Mouse (Mus musculus) small intestine, adult 2 months (tissue): ENCODE results near the gene St6galnac1.

Experiments used
- CTCF ChIP-seq: fragments of 200-500 bp; IDR thresholded peaks from 2 replicates; pipeline ENCODE4 v1.5.1; 2012; ENCODE audit warnings: low read depth, mild to moderate bottlenecking, control low read depth, inconsistent platforms, low read length, moderate library complexity, mixed read lengths; ENCODE audit not compliant: insufficient replicate concordance, insufficient read length; ENCODE audit errors: extremely low read depth
- POLR2A ChIP-seq: fragments of 200-500 bp; IDR thresholded peaks from 2 replicates; pipeline ENCODE4 v1.6.1; 2012; ENCODE audit warnings: low read depth, mild to moderate bottlenecking, control low read depth, inconsistent platforms, low read length, moderate library complexity

- TF ChIP-seq CTCF (no peak), POLR2A (no peak)
These were observed 37.7 kb upstream of the St6galnac1 start for GRCm38 (mm10) chr11:116812793-116813529.
